Mouse (Mus musculus): ENCODE measurements around the gene Msrb1. TPM values are rescaled to one million over a fixed set of nuclear protein-coding genes. Genes with fewer than 3 reads are reported as not detected.

The Msrb1 gene
- polyA plus RNA-seq, 1 experiment from 2014 or later = 48.6 TPM

GRCm38 (mm10) chr17:24695326-24696010 lies 41.0 kb upstream of the Msrb1 start:
- H3K27me3 ChIP-seq (ENCODE audit: insufficient read depth, low read length) = no peaks in the 10 kb centered on the region
- H3K9ac ChIP-seq (ENCODE audit: low read depth, low read length) = peak overlapping the region; percentile 80
- peak overlapping the region; percentile 78 for H3K4me3 ChIP-seq (replicated peaks; ENCODE audit: low read depth, low read length)
- no peaks in the 10 kb centered on the region for H3K9me3 ChIP-seq (replicated peaks; ENCODE audit: low read length)
- H3K4me1 ChIP-seq (replicated peaks; ENCODE audit: insufficient read depth, low read length) = peaks cover 15% of the 10 kb centered on the region
- H3K27ac ChIP-seq = peak overlapping the region; percentile 84
- DNase-seq (ENCODE audit: low spot score) (no peak), ATAC-seq (replicated peaks; ENCODE audit: low FRiP score, low read depth) (peak; percentile 8; the same call in 1 of the 2 replicates)
- H3K4me2 ChIP-seq (ENCODE audit: low read length) = peak overlapping the region; percentile 88
- H3K36me3 ChIP-seq (ENCODE audit: insufficient read depth, low read length) = peaks cover 17% of the 10 kb centered on the region
- TF ChIP-seq CTCF (IDR thresholded peaks at IDR 0.05; ENCODE audit: low read depth) = no peak
- 3% methylated on average over 51 of the region's 51 CpGs for WGBS

- Histone ChIP-seq H3K9me3 (replicated peaks; ENCODE audit: low read length) (no peaks in the 10 kb centered on the region), H3K27me3 (ENCODE audit: insufficient read depth, low read length) (no peaks in the 10 kb centered on the region), H3K27ac (peak within 1 kb of the TSS; percentile 84), H3K4me1 (replicated peaks; ENCODE audit: insufficient read depth, low read length) (peaks cover 15% of the 10 kb centered on the region), H3K36me3 (ENCODE audit: insufficient read depth, low read length) (peaks cover 23% of the 10 kb centered on the region), H3K4me2 (ENCODE audit: low read length) (peak within 1 kb of the TSS; percentile 88), H3K4me3 (replicated peaks; ENCODE audit: low read depth, low read length) (peak within 1 kb of the TSS; percentile 78), H3K9ac (ENCODE audit: low read depth, low read length) (peak within 1 kb of the TSS; percentile 80)
- WGBS = under 1% methylated on average over 70 of the region's 76 CpGs
- ATAC-seq (replicated peaks; ENCODE audit: low FRiP score, low read depth) (peak; percentile 88), DNase-seq (ENCODE audit: low spot score) (peak; percentile 90)
- TF ChIP-seq CTCF (IDR thresholded peaks at IDR 0.05; ENCODE audit: low read depth) = peak; percentile 20; the same call in 1 of the 2 replicates
These were observed 40.3 kb upstream of the Msrb1 start, which contains the start of the genes Gfer and Noxo1 for GRCm38 (mm10) chr17:24696011-24696697. Gfer (minus strand) TSS chr17:24696156. Noxo1 (plus strand) TSS chr17:24696234.

GRCm38 (mm10) chr17:24697985-24698384 lies 38.5 kb upstream of the Msrb1 start:
- Histone ChIP-seq H3K4me2 (ENCODE audit: low read length) (no peak overlapping the region), H3K27ac (no peak overlapping the region), H3K27me3 (ENCODE audit: insufficient read depth, low read length) (no peaks in the 10 kb centered on the region), H3K9me3 (replicated peaks; ENCODE audit: low read length) (no peaks in the 10 kb centered on the region), H3K9ac (ENCODE audit: low read depth, low read length) (no peak overlapping the region), H3K4me3 (replicated peaks; ENCODE audit: low read depth, low read length) (no peak overlapping the region), H3K4me1 (replicated peaks; ENCODE audit: insufficient read depth, low read length) (peaks cover 15% of the 10 kb centered on the region), H3K36me3 (ENCODE audit: insufficient read depth, low read length) (peaks cover 24% of the 10 kb centered on the region)
- DNase-seq (ENCODE audit: low spot score) (peak; percentile 21), ATAC-seq (replicated peaks; ENCODE audit: low FRiP score, low read depth) (no peak)
- WGBS = 18% methylated on average over 5 of the region's 5 CpGs
- no peak for TF ChIP-seq CTCF (IDR thresholded peaks at IDR 0.05; ENCODE audit: low read depth)

- H3K36me3 ChIP-seq (ENCODE audit: insufficient read depth, low read length) = peaks cover 21% of the 10 kb centered on the region
- H3K4me3 ChIP-seq (replicated peaks; ENCODE audit: low read depth, low read length) = no peak overlapping the region
- no peak for TF ChIP-seq CTCF (IDR thresholded peaks at IDR 0.05; ENCODE audit: low read depth)
- no peak overlapping the region for H3K4me2 ChIP-seq (ENCODE audit: low read length)
- 71% methylated on average over 9 of the region's 9 CpGs for WGBS
- DNase-seq (ENCODE audit: low spot score) (no peak), ATAC-seq (replicated peaks; ENCODE audit: low FRiP score, low read depth) (no peak)
- no peaks in the 10 kb centered on the region for H3K9me3 ChIP-seq (replicated peaks; ENCODE audit: low read length)
- H3K27me3 ChIP-seq (ENCODE audit: insufficient read depth, low read length) = no peaks in the 10 kb centered on the region
- no peak overlapping the region for H3K27ac ChIP-seq
- H3K4me1 ChIP-seq (replicated peaks; ENCODE audit: insufficient read depth, low read length) = peaks cover 15% of the 10 kb centered on the region
- no peak overlapping the region for H3K9ac ChIP-seq (ENCODE audit: low read depth, low read length)
These were observed 37.7 kb upstream of the Msrb1 start for GRCm38 (mm10) chr17:24698715-24699114.

GRCm38 (mm10) chr17:24699473-24699872 lies 37.0 kb upstream of the Msrb1 start:
- no peak for DNase-seq (ENCODE audit: low spot score)
- Histone ChIP-seq H3K4me3 (replicated peaks; ENCODE audit: low read depth, low read length) (no peak overlapping the region), H3K36me3 (ENCODE audit: insufficient read depth, low read length) (peaks cover 29% of the 10 kb centered on the region), H3K9me3 (replicated peaks; ENCODE audit: low read length) (no peaks in the 10 kb centered on the region), H3K9ac (ENCODE audit: low read depth, low read length) (no peak overlapping the region), H3K27me3 (ENCODE audit: insufficient read depth, low read length) (no peaks in the 10 kb centered on the region), H3K4me1 (replicated peaks; ENCODE audit: insufficient read depth, low read length) (peaks cover 15% of the 10 kb centered on the region), H3K4me2 (ENCODE audit: low read length) (no peak overlapping the region), H3K27ac (no peak overlapping the region)
- WGBS = 86% methylated on average over 2 of the region's 2 CpGs
- no peak for TF ChIP-seq CTCF (IDR thresholded peaks at IDR 0.05; ENCODE audit: low read depth)
- ATAC-seq (replicated peaks; ENCODE audit: low FRiP score, low read depth) = no peak

GRCm38 (mm10) chr17:24701251-24701650 lies 35.2 kb upstream of the Msrb1 start:
- peaks cover 31% of the 10 kb centered on the region for H3K36me3 ChIP-seq (ENCODE audit: insufficient read depth, low read length)
- peaks cover 10% of the 10 kb centered on the region for H3K4me1 ChIP-seq (replicated peaks; ENCODE audit: insufficient read depth, low read length)
- ATAC-seq (replicated peaks; ENCODE audit: low FRiP score, low read depth) = no peak

More at GRCm38 (mm10) chr17:24701251-24701650, 35.2 kb upstream of the Msrb1 start:
- H3K27me3 ChIP-seq (ENCODE audit: insufficient read depth, low read length) = no peaks in the 10 kb centered on the region
- H3K9ac ChIP-seq (ENCODE audit: low read depth, low read length) = 0 out of 2 replicates have a peak overlapping the region, but pooled peaks have one; percentile 18
- TF ChIP-seq CTCF (IDR thresholded peaks at IDR 0.05; ENCODE audit: low read depth) = no peak
- H3K27ac ChIP-seq = no peak overlapping the region
- no peaks in the 10 kb centered on the region for H3K9me3 ChIP-seq (replicated peaks; ENCODE audit: low read length)
- no peak overlapping the region for H3K4me2 ChIP-seq (ENCODE audit: low read length)
- no peak for DNase-seq (ENCODE audit: low spot score)
- WGBS = 86% methylated on average over 9 of the region's 9 CpGs
- H3K4me3 ChIP-seq (replicated peaks; ENCODE audit: low read depth, low read length) = no peak overlapping the region

All from kidney, postnatal 0 days (tissue).